Mouse (Mus musculus) hindlimb bud, embryonic 11.5 days (tissue): ENCODE measurements around the gene Gimap4.

Experiments used
- DNase-seq: peaks from one replicate; pipeline ENCODE4 v3.0.0-alpha.2; 2012; ENCODE audit warnings: low read depth, low spot score; ENCODE audit errors: extremely low spot score

Gimap4 gene

DNA sequence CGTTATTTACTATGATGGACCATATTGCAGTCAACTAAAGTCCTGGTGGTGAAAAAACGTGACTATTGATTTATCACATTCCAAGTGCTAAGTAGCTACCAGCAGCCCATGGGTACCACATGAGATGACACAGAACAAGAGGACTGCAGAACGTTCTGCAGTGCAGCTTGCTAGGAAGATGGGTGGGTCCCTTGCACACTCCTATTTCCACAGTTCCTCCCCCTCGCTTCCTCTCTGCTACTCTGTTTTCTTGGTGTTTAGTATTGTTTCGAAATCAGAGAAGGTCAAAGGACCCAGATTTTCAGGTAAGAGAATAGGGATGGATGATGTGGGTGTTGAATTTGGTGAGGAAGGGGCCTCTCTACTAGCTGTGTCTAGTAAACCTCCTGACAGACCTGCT lies at the start of gene Gimap4:
TSS of gene Gimap4 (plus strand) at position 231 of the 400 bp plus-strand sequence.
- no peak for DNase-seq

DNA sequence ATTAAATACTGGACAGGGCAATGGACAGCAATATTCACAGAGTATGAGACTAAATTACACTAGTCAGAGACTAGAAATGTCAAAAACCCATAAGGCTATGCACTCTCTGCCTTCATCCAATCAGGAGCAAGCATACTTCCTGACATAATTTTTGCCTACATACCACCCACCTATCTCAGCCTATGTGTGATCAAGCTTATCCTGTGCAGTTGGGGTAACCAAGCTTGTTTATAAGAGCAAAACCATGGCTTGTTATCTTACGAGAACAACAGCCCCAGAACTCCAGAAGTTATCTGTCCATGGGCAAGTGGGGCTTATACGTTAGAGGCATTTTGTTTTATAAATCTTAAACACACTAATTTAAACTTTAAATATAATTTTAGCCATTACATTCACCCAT lies 49.2 kb upstream of the Gimap4 start:
- no peak for DNase-seq

DNA sequence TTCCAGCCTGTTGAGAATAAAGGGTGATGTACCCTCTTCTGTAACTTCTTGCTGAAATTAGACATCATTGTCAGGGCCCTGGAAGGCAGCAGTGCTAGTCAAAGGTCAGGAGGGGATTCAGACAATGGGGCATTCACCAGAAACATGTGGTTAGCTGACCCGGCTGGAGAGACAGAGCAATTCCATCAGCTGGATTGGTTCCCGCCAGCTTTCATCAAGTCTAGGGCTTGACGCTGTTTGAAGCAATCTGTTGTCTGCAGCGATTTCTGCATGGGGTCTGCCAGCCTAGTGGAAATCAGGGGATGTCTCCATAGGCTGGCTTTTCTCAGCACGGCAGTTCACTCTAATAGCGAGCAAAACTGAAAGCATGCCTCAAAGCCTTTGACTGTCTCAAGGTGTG lies 47.8 kb upstream of the Gimap4 start:
- no peak for DNase-seq

GRCm38 (mm10) chr6:48637811-48638500 lies 46.4 kb upstream of the Gimap4 start:
- no peak for DNase-seq

- no peak for DNase-seq
These were observed 45.8 kb upstream of the Gimap4 start for GRCm38 (mm10) chr6:48638553-48638952.

DNA sequence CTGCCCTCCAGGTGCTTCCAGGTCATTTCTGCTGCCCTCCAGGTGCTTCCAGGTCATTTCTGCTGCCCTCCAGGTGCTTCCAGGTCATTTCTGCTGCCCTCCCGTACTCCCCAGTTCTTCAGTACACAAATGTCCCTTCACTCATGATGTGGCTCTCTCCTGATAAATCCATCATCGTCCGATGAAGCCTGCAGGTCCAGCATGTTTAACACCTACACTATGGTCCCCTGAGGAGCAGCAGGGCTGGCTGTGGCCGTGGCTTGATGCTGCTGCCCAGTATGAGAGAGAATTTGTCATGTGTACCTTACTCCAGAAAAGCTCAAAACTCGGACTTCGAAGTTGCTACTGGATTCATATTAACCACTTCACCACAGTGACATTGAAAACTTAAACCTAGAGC lies 43.0 kb upstream of the Gimap4 start:
- DNase-seq: no peak

- DNase-seq: peak; percentile 68
These were observed 41.5 kb upstream of the Gimap4 start for GRCm38 (mm10) chr6:48642764-48643292.

DNA sequence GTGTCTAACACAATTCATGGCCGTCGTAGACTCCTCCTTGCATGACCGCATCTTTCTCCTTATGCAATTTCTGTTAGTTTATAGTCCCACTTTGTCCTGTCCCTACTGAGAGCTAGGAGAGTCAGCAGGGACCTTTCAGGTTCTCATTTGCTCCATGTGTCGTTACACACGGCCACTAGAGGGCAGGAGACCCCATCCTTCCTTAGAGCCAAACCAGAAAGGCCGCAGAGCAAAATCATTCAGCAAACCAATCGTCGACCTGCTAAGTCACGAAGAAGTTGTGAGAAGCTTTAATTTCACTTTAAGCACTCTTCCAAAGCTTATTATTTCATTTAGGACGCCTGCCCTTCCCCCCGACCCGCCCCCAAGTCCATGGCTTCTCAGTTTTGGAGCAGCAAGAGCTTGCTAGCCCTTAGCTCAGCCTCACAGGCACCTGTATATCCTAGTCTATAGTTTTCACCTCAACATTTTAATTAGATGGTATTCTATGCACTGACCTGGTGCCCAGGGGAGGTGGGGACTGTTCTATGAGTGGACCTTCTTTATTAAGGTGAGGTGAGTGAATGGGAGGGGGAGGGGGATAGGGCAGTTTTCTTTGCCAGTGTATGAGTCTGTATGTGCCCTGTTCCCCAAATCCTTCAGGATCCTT lies 38.6 kb upstream of the Gimap4 start:
- DNase-seq: peak; percentile 57

DNA sequence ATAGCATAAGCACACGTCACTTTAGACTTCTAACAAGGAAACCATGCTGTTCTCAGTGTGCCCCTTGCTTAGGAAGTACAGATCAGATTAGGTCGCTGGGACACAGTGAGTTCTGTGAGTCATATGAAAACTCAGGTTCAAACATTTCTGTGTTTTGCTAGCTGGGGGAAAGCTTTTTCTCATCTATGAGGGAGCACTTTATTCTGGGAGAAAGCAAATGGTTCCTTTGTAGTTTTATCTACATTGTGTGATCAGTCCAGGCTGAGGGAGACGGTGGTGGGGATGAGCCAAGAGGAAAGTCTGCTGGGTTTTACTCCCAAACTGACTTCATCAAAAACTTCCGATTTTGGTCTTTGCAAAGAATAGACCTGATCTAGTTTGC lies 38.0 kb upstream of the Gimap4 start:
- no peak for DNase-seq

DNA sequence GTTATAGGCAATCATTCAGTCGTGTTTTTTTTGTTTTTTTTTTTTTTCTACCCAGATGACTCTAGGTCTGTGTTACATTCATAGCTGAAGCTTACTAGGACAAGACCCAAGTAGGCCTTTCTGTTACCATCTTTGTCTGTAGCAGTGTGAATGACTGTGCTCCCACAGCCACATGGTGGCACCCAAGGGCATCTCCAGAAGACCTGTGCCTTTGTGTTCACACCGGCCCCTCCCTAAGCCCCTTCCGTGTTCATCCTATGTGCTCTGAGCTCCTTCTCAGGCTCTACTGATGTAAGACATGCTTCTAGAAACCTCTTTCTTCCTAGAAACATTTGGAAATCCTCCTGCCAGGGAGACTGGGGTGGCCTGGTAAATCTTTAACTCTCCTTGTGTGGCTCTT lies 37.4 kb upstream of the Gimap4 start, which contains the start of gene Gimap8:
TSS of gene Gimap8 (plus strand) at position 240 of the 400 bp plus-strand sequence.
- no peak for DNase-seq

DNA sequence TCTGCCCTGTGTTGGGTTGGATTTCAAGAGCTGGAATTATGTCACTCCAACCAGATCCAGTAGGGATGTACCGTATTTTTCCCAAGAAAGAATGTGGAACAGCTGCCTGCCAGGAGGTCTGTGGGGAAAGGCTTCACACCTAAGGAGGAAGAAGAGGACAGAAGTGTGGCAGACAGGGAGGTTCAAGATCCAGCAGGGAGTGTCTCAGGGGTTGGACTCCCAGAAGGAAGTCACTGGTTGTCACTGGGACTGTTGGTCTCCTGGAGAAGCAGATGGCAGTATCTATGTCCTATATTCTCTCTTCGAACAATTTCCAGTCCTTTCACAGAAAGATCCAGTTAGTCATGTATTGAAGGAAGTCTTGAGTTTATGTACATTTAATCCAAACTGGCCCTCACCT lies 36.7 kb upstream of the Gimap4 start:
- no peak for DNase-seq

DNA sequence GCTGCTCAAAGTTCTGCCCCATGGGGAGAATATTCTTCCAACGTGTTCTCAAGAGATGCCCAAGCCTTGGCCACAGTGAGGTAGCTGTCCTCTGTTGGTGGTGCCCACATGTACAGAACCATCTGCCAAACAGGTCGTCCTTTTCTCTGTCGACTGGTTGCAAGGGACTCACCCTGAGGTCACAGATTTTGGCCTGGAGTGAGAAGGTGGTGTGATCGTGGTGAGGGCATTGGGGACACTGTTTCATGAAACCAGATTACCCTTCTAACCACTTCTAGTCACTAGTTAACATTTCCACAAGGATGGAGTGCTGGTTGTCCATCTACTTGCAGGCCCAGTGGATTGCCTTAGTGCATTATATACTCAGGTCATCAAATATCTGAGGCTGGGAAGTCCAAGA lies 35.6 kb upstream of the Gimap4 start:
- DNase-seq: no peak

- no peak for DNase-seq
These were observed 34.3 kb upstream of the Gimap4 start for GRCm38 (mm10) chr6:48650041-48650440.

GRCm38 (mm10) chr6:48658721-48659120 lies 25.6 kb upstream of the Gimap4 start:
- DNase-seq: no peak

DNA sequence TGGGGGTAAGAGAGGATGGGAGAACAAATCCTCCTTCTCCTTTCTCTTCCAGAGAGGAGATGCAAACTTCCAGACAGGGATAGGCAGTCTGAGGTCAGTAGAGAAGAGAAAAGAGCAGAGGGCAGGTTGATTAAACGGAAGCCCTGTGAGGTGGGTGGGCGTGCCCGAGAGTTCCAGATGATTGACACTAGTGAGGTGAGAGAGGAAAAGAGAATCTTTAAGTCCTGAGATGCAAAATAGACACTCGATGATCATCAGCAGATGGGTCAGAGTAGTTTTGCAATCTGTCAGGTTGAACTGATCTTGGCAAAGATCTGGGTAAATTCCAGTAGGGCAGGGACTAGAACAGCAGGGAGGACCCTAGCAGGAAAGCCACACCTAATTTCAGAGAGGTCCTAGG lies 19.6 kb upstream of the Gimap4 start:
- DNase-seq: no peak

GRCm38 (mm10) chr6:48665471-48665870 lies 18.9 kb upstream of the Gimap4 start:
- DNase-seq: no peak

GRCm38 (mm10) chr6:48666159-48666586 lies 18.2 kb upstream of the Gimap4 start:
- no peak for DNase-seq

- no peak for DNase-seq
These were observed 16.3 kb upstream of the Gimap4 start for GRCm38 (mm10) chr6:48668022-48668421.

GRCm38 (mm10) chr6:48669446-48669969 lies 14.8 kb upstream of the Gimap4 start:
- no peak for DNase-seq

GRCm38 (mm10) chr6:48674291-48675058 lies 9.9 kb upstream of the Gimap4 start:
- no peak for DNase-seq

GRCm38 (mm10) chr6:48675400-48675930 lies 8.9 kb upstream of the Gimap4 start:
- DNase-seq: no peak
